Mouse (Mus musculus) embryo, embryonic 10 days (tissue): ENCODE measurements around the gene Lsamp.
"Not testable (repeated sequence)": the region's sequence is repeated elsewhere in the genome, so short reads cannot be mapped to it uniquely, and the experiment has no call there.

Source experiments
- DNase-seq: peaks from one replicate; pipeline ENCODE4 v3.0.0-alpha.2; 2015; ENCODE audit warnings: low spot score

Lsamp gene

GRCm38 (mm10) chr16:41936908-41937595, 1952.9 kb downstream of the Lsamp start:
- DNase-seq = no peak

GRCm38 (mm10) chr16:41937596-41937990, 1953.4 kb downstream of the Lsamp start:
- DNase-seq = no peak

- DNase-seq = no peak
Measured at GRCm38 (mm10) chr16:41938258-41938657, 1954.1 kb downstream of the Lsamp start.

- no peak for DNase-seq
Measured at GRCm38 (mm10) chr16:41941591-41942315, 1957.6 kb downstream of the Lsamp start.

- DNase-seq = no peak
Measured at GRCm38 (mm10) chr16:41957811-41958210, 1973.7 kb downstream of the Lsamp start.

- DNase-seq = no peak
Measured at GRCm38 (mm10) chr16:41965636-41966035, 1981.5 kb downstream of the Lsamp start.

GRCm38 (mm10) chr16:41969215-41969614, 1985.1 kb downstream of the Lsamp start:
- DNase-seq = no peak

GRCm38 (mm10) chr16:41974866-41975719, 1990.9 kb downstream of the Lsamp start:
- DNase-seq = peak; percentile 25

GRCm38 (mm10) chr16:41976897-41977296, 1992.7 kb downstream of the Lsamp start:
- no peak for DNase-seq

- no peak for DNase-seq
Measured at GRCm38 (mm10) chr16:41996956-41997355, 2012.8 kb downstream of the Lsamp start.

- no peak for DNase-seq
Measured at GRCm38 (mm10) chr16:42002925-42003324, 2018.8 kb downstream of the Lsamp start.

GRCm38 (mm10) chr16:42003506-42003905, 2019.3 kb downstream of the Lsamp start:
- not testable (repeated sequence) for DNase-seq

GRCm38 (mm10) chr16:42004166-42004565, 2020.0 kb downstream of the Lsamp start:
- DNase-seq = no peak

GRCm38 (mm10) chr16:42014937-42015336, 2030.8 kb downstream of the Lsamp start:
- DNase-seq = peak; percentile 7

GRCm38 (mm10) chr16:42015443-42015842, 2031.3 kb downstream of the Lsamp start:
- DNase-seq = no peak

- no peak for DNase-seq
Measured at GRCm38 (mm10) chr16:42016791-42017643, 2032.9 kb downstream of the Lsamp start.

GRCm38 (mm10) chr16:42022566-42022965, 2038.4 kb downstream of the Lsamp start:
- DNase-seq = no peak

- no peak for DNase-seq
Measured at GRCm38 (mm10) chr16:42032030-42032429, 2047.9 kb downstream of the Lsamp start.

- DNase-seq = no peak
Measured at GRCm38 (mm10) chr16:42033449-42033848, 2049.3 kb downstream of the Lsamp start.

- DNase-seq = no peak
Measured at GRCm38 (mm10) chr16:42048138-42048537, 2064.0 kb downstream of the Lsamp start.

- no peak for DNase-seq
Measured at GRCm38 (mm10) chr16:42059927-42060326, 2075.8 kb downstream of the Lsamp start.

GRCm38 (mm10) chr16:42074325-42074724, 2090.2 kb downstream of the Lsamp start:
- no peak for DNase-seq
